Mouse (Mus musculus) small intestine, adult 2 months (tissue): Measurements from ENCODE around the gene Dhx36. TPM values are rescaled to one million over a fixed set of nuclear protein-coding genes. Genes with fewer than 3 reads are reported as not detected.

Source experiments
- H3K27ac ChIP-seq: fragments of 200-500 bp; 2 replicates; pipeline ENCODE4 v1.5.1; 2012; ENCODE audit warnings: low read depth, low read length, control low read depth, inconsistent platforms; ENCODE audit not compliant: insufficient read depth
- H3K27me3 ChIP-seq: fragments of 200-500 bp; 2 replicates; pipeline ENCODE4 v1.6.1; 2012; ENCODE audit warnings: mild to moderate bottlenecking, moderate library complexity, low read length, inconsistent platforms; ENCODE audit not compliant: control insufficient read depth, insufficient read depth
- H3K36me3 ChIP-seq: fragments of 200-500 bp; 2 replicates; pipeline ENCODE4 v1.6.1; 2012; ENCODE audit warnings: mild to moderate bottlenecking, low read length, control low read depth, inconsistent platforms; ENCODE audit not compliant: control insufficient read depth, insufficient read depth
- H3K4me1 ChIP-seq: fragments of 200-500 bp; 2 replicates; pipeline ENCODE4 v1.6.1; 2012; ENCODE audit warnings: low read length, inconsistent platforms, mixed read lengths; ENCODE audit not compliant: control insufficient read depth, insufficient read depth, insufficient read length
- H3K4me3 ChIP-seq: fragments of 200-500 bp; 2 replicates; pipeline ENCODE4 v1.5.1; 2012; ENCODE audit warnings: low read depth, mild to moderate bottlenecking, control low read depth, inconsistent platforms, low read length, moderate library complexity
- CTCF ChIP-seq: fragments of 200-500 bp; IDR thresholded peaks from 2 replicates; pipeline ENCODE4 v1.5.1; 2012; ENCODE audit warnings: low read depth, mild to moderate bottlenecking, control low read depth, inconsistent platforms, low read length, moderate library complexity, mixed read lengths; ENCODE audit not compliant: insufficient replicate concordance, insufficient read length; ENCODE audit errors: extremely low read depth
- POLR2A ChIP-seq: fragments of 200-500 bp; IDR thresholded peaks from 2 replicates; pipeline ENCODE4 v1.6.1; 2012; ENCODE audit warnings: low read depth, mild to moderate bottlenecking, control low read depth, inconsistent platforms, low read length, moderate library complexity
- WGBS: fragments of 180-500 bp; shearing (Covaris S2); methylation state at CpG from one replicate; pipeline ENCODE4 v1.1.7; 2018; 5-methylcytosine and 5-hydroxymethylcytosine counted together
- polyA plus RNA-seq: library from polyadenylated mRNA; depleted of rRNA; stranded (reverse); fragments of >200 nt; gene quantifications from 2 replicates; pipeline ENCODE4 v1.2.3, GENCODE M21; 2012

Gene Dhx36
- polyA plus RNA-seq, 1 experiment = 2.2 TPM

DNA sequence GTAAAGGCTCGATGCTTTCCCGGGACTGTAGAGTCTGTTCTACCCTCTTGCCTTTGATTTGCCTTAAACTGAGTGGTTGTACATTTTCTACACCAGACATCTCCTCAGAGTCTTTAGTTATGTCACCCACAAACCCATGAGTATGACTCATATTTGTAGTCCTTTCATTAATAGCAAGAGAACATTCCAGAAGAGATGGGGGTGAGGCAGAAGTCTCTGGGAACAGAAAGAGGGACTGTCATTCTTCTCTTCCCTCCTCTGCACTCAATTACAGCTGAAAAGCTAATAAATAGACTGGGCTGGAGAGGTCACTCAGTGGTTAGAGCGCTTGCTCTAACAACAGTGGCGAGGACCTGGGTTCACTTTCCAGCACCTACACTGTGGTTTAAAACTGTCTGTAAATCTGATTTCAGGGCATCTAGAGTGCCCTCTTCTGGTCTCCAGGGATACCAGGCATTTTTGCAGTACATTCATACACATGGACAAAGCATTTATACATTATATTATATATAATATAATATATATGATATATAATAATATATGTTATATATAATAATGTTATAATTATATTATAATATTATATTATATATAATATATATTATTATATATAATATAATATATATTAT lies 56.8 kb downstream of the Dhx36 start:
- WGBS = 88% methylated on average over 4 of the region's 4 CpGs
- Histone ChIP-seq H3K4me1 (peaks cover 17% of the 10 kb centered on the region; the same call in 1 of the 2 replicates), H3K4me3 (no peak overlapping the region), H3K27ac (no peak overlapping the region), H3K36me3 (peaks cover 18% of the 10 kb centered on the region), H3K27me3 (no peaks in the 10 kb centered on the region)
- TF ChIP-seq POLR2A = no peak
- TF ChIP-seq CTCF = no peak

- peaks cover 14% of the 10 kb centered on the region for H3K36me3 ChIP-seq
- no peaks in the 10 kb centered on the region for H3K27me3 ChIP-seq
- WGBS = 26% methylated on average over 8 of the region's 8 CpGs
- TF ChIP-seq CTCF (no peak), POLR2A (no peak)
- H3K4me3 ChIP-seq = no peak overlapping the region
- H3K27ac ChIP-seq = no peak overlapping the region
- peaks cover 12% of the 10 kb centered on the region; the same call in 1 of the 2 replicates for H3K4me1 ChIP-seq
Observed at GRCm38 (mm10) chr3:62447151-62447550, 59.7 kb downstream of the Dhx36 start.

DNA sequence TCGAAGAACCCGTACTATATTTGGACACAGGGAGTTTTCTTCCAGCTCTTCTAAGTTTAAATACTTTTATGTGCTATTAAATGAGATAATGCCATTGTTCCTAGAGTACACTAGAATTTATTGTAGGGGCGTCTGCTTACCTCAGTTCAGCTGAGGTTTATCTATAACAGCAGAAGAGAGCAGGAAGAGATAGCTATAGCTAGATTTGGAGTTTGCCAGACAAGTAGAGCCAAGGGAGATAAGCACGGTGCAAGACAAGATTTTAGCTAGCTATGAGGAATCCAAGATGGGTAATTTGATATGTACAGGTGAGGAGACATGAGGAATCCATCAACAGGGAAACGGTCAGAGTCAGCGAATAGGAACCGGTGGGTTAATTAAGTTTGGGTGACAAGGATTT lies 60.5 kb downstream of the Dhx36 start:
- TF ChIP-seq CTCF (no peak), POLR2A (no peak)
- no peak overlapping the region for H3K4me3 ChIP-seq
- WGBS = 60% methylated on average over 7 of the region's 7 CpGs
- no peak overlapping the region for H3K27ac ChIP-seq
- peaks cover 12% of the 10 kb centered on the region; the same call in 1 of the 2 replicates for H3K4me1 ChIP-seq
- peaks cover 14% of the 10 kb centered on the region for H3K36me3 ChIP-seq
- H3K27me3 ChIP-seq = no peaks in the 10 kb centered on the region

- H3K36me3 ChIP-seq = peaks cover 16% of the 10 kb centered on the region
- WGBS = 84% methylated on average over 12 of the region's 12 CpGs
- TF ChIP-seq POLR2A (no peak), CTCF (no peak)
- H3K4me1 ChIP-seq = peaks cover 12% of the 10 kb centered on the region; the same call in 1 of the 2 replicates
- no peak overlapping the region for H3K27ac ChIP-seq
- no peak overlapping the region for H3K4me3 ChIP-seq
- H3K27me3 ChIP-seq = no peaks in the 10 kb centered on the region
Observed at GRCm38 (mm10) chr3:62443582-62444194, 63.1 kb downstream of the Dhx36 start.

DNA sequence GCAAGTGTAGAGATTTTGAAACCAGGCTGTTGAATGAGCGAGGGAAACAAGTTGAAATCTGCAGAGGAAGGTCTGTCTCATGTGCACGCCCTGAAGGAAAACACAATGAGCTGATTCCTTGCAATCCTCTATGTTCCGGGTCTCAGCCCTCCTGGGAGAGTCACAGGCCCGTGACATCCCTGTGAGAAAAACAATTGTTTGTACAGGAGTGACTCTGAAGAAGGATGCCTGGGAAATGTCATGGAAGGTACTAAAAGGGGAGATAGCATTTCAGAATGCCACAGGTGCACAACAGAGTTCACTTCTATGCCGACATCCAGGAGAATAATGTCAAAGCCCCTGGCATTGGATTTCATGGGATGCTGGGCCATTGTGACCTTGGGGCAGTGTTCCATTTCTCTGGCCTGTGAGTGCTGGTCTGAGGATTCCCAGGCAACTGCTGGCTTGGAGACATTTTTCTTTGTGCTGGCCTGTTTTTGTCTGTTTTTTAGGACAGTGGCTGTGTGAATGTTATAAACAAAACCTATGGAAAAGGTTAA lies 66.3 kb downstream of the Dhx36 start:
- H3K36me3 ChIP-seq = peaks cover 25% of the 10 kb centered on the region
- 0 out of 2 replicates have a peak, but pooled peaks cover under 1% of the 10 kb centered on the region for H3K4me1 ChIP-seq
- no peak overlapping the region for H3K4me3 ChIP-seq
- TF ChIP-seq POLR2A (no peak), CTCF (no peak)
- WGBS = 81% methylated on average over 5 of the region's 5 CpGs
- no peak overlapping the region for H3K27ac ChIP-seq
- no peaks in the 10 kb centered on the region for H3K27me3 ChIP-seq

DNA sequence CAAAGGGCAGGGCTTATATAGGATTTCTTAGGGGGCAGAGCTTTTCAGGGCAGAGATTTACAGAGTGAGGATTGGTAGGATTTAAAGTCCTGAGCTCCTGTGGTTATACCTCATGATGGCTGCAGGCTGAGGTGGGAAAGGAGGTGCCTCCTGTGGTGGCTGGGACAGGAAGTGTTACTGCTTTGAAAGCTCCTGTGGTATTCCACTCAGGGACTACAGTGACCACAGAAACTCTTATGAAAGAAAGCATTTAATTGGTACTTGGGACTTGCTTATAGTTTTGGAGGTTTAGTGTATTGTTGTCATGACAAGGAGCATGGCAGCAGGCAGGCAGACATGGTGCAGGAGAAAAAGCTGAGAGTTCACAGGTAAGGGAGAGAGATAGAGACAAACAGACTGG lies 70.9 kb downstream of the Dhx36 start:
- TF ChIP-seq POLR2A = no peak
- TF ChIP-seq CTCF = no peak
- no peak overlapping the region for H3K4me3 ChIP-seq
- H3K4me1 ChIP-seq = no peaks in the 10 kb centered on the region
- no peak overlapping the region for H3K27ac ChIP-seq
- peaks cover 30% of the 10 kb centered on the region for H3K36me3 ChIP-seq
- H3K27me3 ChIP-seq = no peaks in the 10 kb centered on the region

DNA sequence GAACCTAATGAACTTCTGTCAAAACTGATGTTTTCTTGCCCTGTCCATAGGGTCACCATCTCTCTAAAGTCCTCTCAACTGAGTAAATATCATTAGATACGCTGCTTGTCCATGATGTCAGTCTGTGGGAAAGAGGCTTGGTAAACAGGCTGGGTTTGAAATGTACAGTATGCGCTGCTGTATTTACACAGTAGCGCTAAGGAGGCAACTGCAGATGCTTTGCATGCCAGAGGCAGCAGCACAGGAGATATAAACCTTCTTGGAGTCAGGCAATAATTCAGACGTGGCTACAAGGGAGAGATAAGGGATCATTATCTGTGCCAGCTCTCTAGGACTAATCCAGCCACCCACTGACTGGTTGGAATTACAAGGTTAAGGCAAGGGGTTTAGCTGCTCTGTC lies 73.1 kb downstream of the Dhx36 start:
- Histone ChIP-seq H3K27me3 (no peaks in the 10 kb centered on the region), H3K27ac (no peak overlapping the region), H3K36me3 (peaks cover 31% of the 10 kb centered on the region), H3K4me3 (no peak overlapping the region), H3K4me1 (no peaks in the 10 kb centered on the region)
- 46% methylated on average over 4 of the region's 4 CpGs for WGBS
- TF ChIP-seq CTCF = no peak
- TF ChIP-seq POLR2A = no peak
